ENCODE assay signal across 9 mouse cellular contexts in the genomic region with DNA sequence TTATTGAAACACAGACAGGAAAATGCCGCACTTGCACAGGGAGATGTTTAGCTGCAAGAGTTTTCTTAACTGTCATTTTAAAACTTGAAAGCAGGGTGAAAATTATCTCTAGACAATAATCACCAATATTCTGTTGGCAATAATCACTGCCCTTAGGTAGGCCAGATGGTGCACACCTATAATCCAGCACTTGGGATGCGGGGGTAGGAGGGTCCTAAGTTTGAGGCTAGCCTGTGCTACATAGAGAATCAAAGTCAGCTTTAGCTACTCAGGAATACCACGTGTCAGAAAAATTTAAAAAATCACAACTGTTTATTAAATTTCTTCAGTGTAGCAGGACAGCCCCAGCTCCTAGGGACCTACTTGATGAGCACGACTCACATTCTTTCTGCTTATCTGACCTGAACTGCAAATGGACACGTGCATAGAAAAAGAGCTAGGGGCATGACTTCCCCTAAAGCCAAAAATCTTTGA. TPM values are rescaled to one million over a fixed set of nuclear protein-coding genes. Genes with fewer than 3 reads are reported as not detected.
DNase-seq lines count a peak whose midpoint lies in the region; ATAC-seq and TF ChIP-seq lines count a peak whose summit lies in the region.
"Had no signal": no experiment of that assay in that cellular context is flagged by ENCODE, and none has a peak within 500 bp of the region (broad histone marks: within the 10 kb centered on the region; RNA-seq: fewer than 3 reads in every experiment).

No protein-coding gene starts in this region.

- H3K27ac ChIP-seq in liver, adult 2 months (replicated peaks; ENCODE audit: insufficient read depth, low read depth, low read length), result no peak overlapping the region
- no peak overlapping the region for H3K27ac ChIP-seq in forebrain, embryonic 11.5 days (ENCODE audit: low read depth, low read length)
- peak overlapping the region; percentile 96; the same call in 1 of the 2 replicates for H3K27ac ChIP-seq in limb, embryonic 14.5 days (replicated peaks; ENCODE audit: low read depth, low read length)
- H3K27ac ChIP-seq in stomach, embryonic 14.5 days (ENCODE audit: low read length), result no peak overlapping the region

- WGBS in liver, adult 2 months, result 66% methylated on average over 5 of the region's 5 CpGs
- WGBS in forebrain, embryonic 11.5 days, result 59% methylated on average over 5 of the region's 5 CpGs
- 53% methylated on average over 5 of the region's 5 CpGs for WGBS in limb, embryonic 14.5 days
- WGBS in stomach, embryonic 14.5 days, result 44% methylated on average over 5 of the region's 5 CpGs

- peak overlapping the region; percentile 49; the same call in 1 of the 2 replicates for H3K4me3 ChIP-seq in liver, adult 2 months (ENCODE audit: insufficient read depth, low read depth, low read length)
- peak overlapping the region; percentile 45; the same call in 1 of the 2 replicates for H3K4me3 ChIP-seq in forebrain, embryonic 11.5 days (ENCODE audit: low read depth, low read length)
- H3K4me3 ChIP-seq in limb, embryonic 14.5 days (replicated peaks; ENCODE audit: low read length), result peak overlapping the region; percentile 72
- peak overlapping the region; percentile 64 for H3K4me3 ChIP-seq in stomach, embryonic 14.5 days (ENCODE audit: low read depth, low read length)

- H3K4me2 ChIP-seq in forebrain, embryonic 11.5 days (ENCODE audit: low read depth, low read length, severe bottlenecking), result peak overlapping the region; percentile 75
- peak overlapping the region; percentile 55 for H3K4me2 ChIP-seq in limb, embryonic 14.5 days (replicated peaks; ENCODE audit: low read depth, low read length, severe bottlenecking)
- H3K4me2 ChIP-seq in stomach, embryonic 14.5 days (replicated peaks; ENCODE audit: low read depth, low read length), result peak overlapping the region; percentile 52

- H3K36me3 ChIP-seq in liver, adult 2 months (ENCODE audit: control insufficient read depth, insufficient read depth, low read length), result no peaks in the 10 kb centered on the region
- H3K36me3 ChIP-seq in forebrain, embryonic 11.5 days (ENCODE audit: control insufficient read depth, insufficient read depth, low read length), result no peaks in the 10 kb centered on the region
- H3K36me3 ChIP-seq in limb, embryonic 14.5 days (ENCODE audit: control insufficient read depth, insufficient read depth, low read length), result 0 out of 2 replicates have a peak, but pooled peaks cover 7% of the 10 kb centered on the region
- H3K36me3 ChIP-seq in stomach, embryonic 14.5 days (ENCODE audit: control insufficient read depth, insufficient read depth, low read length), result no peaks in the 10 kb centered on the region; the same call in 1 of the 2 replicates

- no peak for TF ChIP-seq POLR2A in liver, adult 2 months (IDR thresholded peaks at IDR 0.05; ENCODE audit: extremely low read depth, insufficient read depth, low read length)
- TF ChIP-seq POLR2A in limb, embryonic 14.5 days (IDR thresholded peaks at IDR 0.05; ENCODE audit: borderline replicate concordance, extremely low read depth, insufficient read depth, insufficient read length), result no peak

- H3K27me3 ChIP-seq in liver, adult 2 months (ENCODE audit: control insufficient read depth, insufficient read depth, low read length), result no peaks in the 10 kb centered on the region
- H3K27me3 ChIP-seq in forebrain, embryonic 11.5 days (ENCODE audit: control insufficient read depth, insufficient read depth, low read length), result no peaks in the 10 kb centered on the region
- H3K27me3 ChIP-seq in limb, embryonic 14.5 days (ENCODE audit: control insufficient read depth, insufficient read depth, low read length), result no peaks in the 10 kb centered on the region
- H3K27me3 ChIP-seq in stomach, embryonic 14.5 days (ENCODE audit: control insufficient read depth, insufficient read depth, low read length), result no peaks in the 10 kb centered on the region
- H3K27me3 ChIP-seq: Patski had no signal

- H3K79me2 ChIP-seq in liver, adult 2 months (ENCODE audit: control insufficient read depth, insufficient read depth, low read length), result no peaks in the 10 kb centered on the region

- no peaks in the 10 kb centered on the region for H3K4me1 ChIP-seq in liver, adult 2 months (ENCODE audit: control insufficient read depth, insufficient read depth, low read length)
- no peaks in the 10 kb centered on the region for H3K4me1 ChIP-seq in forebrain, embryonic 11.5 days (replicated peaks; ENCODE audit: control insufficient read depth, insufficient read depth, low read length)
- H3K4me1 ChIP-seq in limb, embryonic 14.5 days (ENCODE audit: control insufficient read depth, insufficient read depth, low read length), result peaks cover 10% of the 10 kb centered on the region
- peaks cover 9% of the 10 kb centered on the region; the same call in 1 of the 2 replicates for H3K4me1 ChIP-seq in stomach, embryonic 14.5 days (ENCODE audit: control insufficient read depth, insufficient read depth, low read length)

- no peak for TF ChIP-seq CTCF in liver, adult 2 months (IDR thresholded peaks at IDR 0.05; ENCODE audit: low read depth, low read length)

- DNase-seq in liver, adult 2 months (ENCODE audit: extremely low read depth, low read depth, low spot score), result no peak
- no peak for DNase-seq in liver
- no peak for DNase-seq in forebrain, embryonic 11.5 days (ENCODE audit: low spot score)
- DNase-seq in limb, embryonic 14.5 days (ENCODE audit: low spot score), result no peak
- no peak for DNase-seq in gastrocnemius, adult 8-10 months (ENCODE audit: low spot score in 2 of 2)
- no peak for DNase-seq in layer of hippocampus, adult 8-10 months (ENCODE audit: low spot score in 2 of 2)
- DNase-seq in adrenal gland, adult 2 months, result no peak

- H3K9ac ChIP-seq in liver, adult 2 months (ENCODE audit: low read depth, low read length), result no peak overlapping the region
- 0 out of 2 replicates have a peak overlapping the region, but pooled peaks have one; percentile 59 for H3K9ac ChIP-seq in forebrain, embryonic 11.5 days (ENCODE audit: low read length)
- peak overlapping the region; percentile 87; the same call in 1 of the 2 replicates for H3K9ac ChIP-seq in limb, embryonic 14.5 days (ENCODE audit: low read depth, low read length, severe bottlenecking)
- H3K9ac ChIP-seq in stomach, embryonic 14.5 days (replicated peaks; ENCODE audit: low read depth, low read length), result peak overlapping the region; percentile 73; the same call in 1 of the 2 replicates

- ATAC-seq in forebrain, embryonic 11.5 days (replicated peaks; ENCODE audit: low FRiP score), result no peak
- peak; percentile 3 for ATAC-seq in limb, embryonic 14.5 days (ENCODE audit: low FRiP score, low read depth)
- ATAC-seq in stomach, embryonic 14.5 days (ENCODE audit: insufficient number of reproducible peaks, insufficient read depth, low FRiP score, low read depth), result peak; percentile 29

- no peaks in the 10 kb centered on the region for H3K9me3 ChIP-seq in forebrain, embryonic 11.5 days (ENCODE audit: control insufficient read depth, low read length)
- H3K9me3 ChIP-seq in limb, embryonic 14.5 days (ENCODE audit: control insufficient read depth, low read length), result no peaks in the 10 kb centered on the region
- no peaks in the 10 kb centered on the region for H3K9me3 ChIP-seq in stomach, embryonic 14.5 days (ENCODE audit: control insufficient read depth, low read depth, low read length)

RNA-seq across cellular contexts. Expression of gene S100a11, which starts 0.4 kb away (rescaled TPM):
- 3.0 and 5.4 TPM in 2 replicates for total RNA-seq in liver, adult 2 months (2014; rRNA removed)
- polyA plus RNA-seq in liver, adult 2 months (2012; rRNA removed), result 3.4 and 4.3 TPM in 2 replicates
- 317 and 320 TPM in 2 replicates for polyA plus RNA-seq in forebrain, embryonic 11.5 days (2014; fragmentation: Nextera tagmentation; extraction: Ambion mirVana)
- polyA plus RNA-seq in limb, embryonic 14.5 days (2012; rRNA removed), result 477 and 638 TPM in 2 replicates
- polyA plus RNA-seq in limb, embryonic 14.5 days (2014; fragmentation: Nextera tagmentation; extraction: Ambion mirVana), result 1,786 and 1,916 TPM in 2 replicates
- polyA plus RNA-seq in stomach, embryonic 14.5 days (2014; fragmentation: Nextera tagmentation; extraction: Ambion mirVana), result 1,750 and 1,785 TPM in 2 replicates
- 10 to 100 TPM; 14.8 to 39.6 (median 19.8) TPM for total RNA-seq in gastrocnemius, adult 8-10 months (2022)
- 10 to 100 TPM in 2 of 4 experiments, 1 to 10 TPM in 2; 6.1 to 19.4 (median 13.9) TPM for total RNA-seq in layer of hippocampus, adult 8-10 months (2022)
- total RNA-seq in adrenal gland, adult 2 months (2021), result 100 to 1,000 TPM; 210 to 267 TPM
- polyA plus RNA-seq in adrenal gland, adult 2 months (2012; rRNA removed), result 33.0 and 44.4 TPM in 2 replicates

RNA-seq across cellular contexts. Expression of gene S100a10, which starts 35.0 kb away (rescaled TPM):
- 147 and 292 TPM in 2 replicates for total RNA-seq in liver, adult 2 months (2014; rRNA removed)
- polyA plus RNA-seq in liver, adult 2 months (2012; rRNA removed), result 80.0 and 88.2 TPM in 2 replicates
- polyA plus RNA-seq in forebrain, embryonic 11.5 days (2014; fragmentation: Nextera tagmentation; extraction: Ambion mirVana), result 128 and 139 TPM in 2 replicates
- polyA plus RNA-seq in limb, embryonic 14.5 days (2012; rRNA removed), result 208 and 328 TPM in 2 replicates
- 625 and 691 TPM in 2 replicates for polyA plus RNA-seq in limb, embryonic 14.5 days (2014; fragmentation: Nextera tagmentation; extraction: Ambion mirVana)
- 430 TPM in 2 replicates for polyA plus RNA-seq in stomach, embryonic 14.5 days (2014; fragmentation: Nextera tagmentation; extraction: Ambion mirVana)
- total RNA-seq in gastrocnemius, adult 8-10 months (2022), result 10 to 100 TPM; 16.5 to 34.3 (median 26.9) TPM
- total RNA-seq in layer of hippocampus, adult 8-10 months (2022), result 10 to 100 TPM; 16.7 to 37.3 (median 28.5) TPM
- total RNA-seq in adrenal gland, adult 2 months (2021), result 100 to 1,000 TPM; 173 to 196 TPM
- polyA plus RNA-seq in adrenal gland, adult 2 months (2012; rRNA removed), result 16.3 and 17.7 TPM in 2 replicates

RNA-seq across cellular contexts. Expression of gene Tchhl1, which starts 51.3 kb away (rescaled TPM):
- total RNA-seq in liver, adult 2 months (2014; rRNA removed), result not detected in 2 replicates
- not detected in 2 replicates for polyA plus RNA-seq in liver, adult 2 months (2012; rRNA removed)
- polyA plus RNA-seq in forebrain, embryonic 11.5 days (2014; fragmentation: Nextera tagmentation; extraction: Ambion mirVana), result not detected in 2 replicates
- not detected in 2 replicates for polyA plus RNA-seq in limb, embryonic 14.5 days (2012; rRNA removed)
- polyA plus RNA-seq in limb, embryonic 14.5 days (2014; fragmentation: Nextera tagmentation; extraction: Ambion mirVana), result not detected in 2 replicates
- polyA plus RNA-seq in stomach, embryonic 14.5 days (2014; fragmentation: Nextera tagmentation; extraction: Ambion mirVana), result not detected in 2 replicates
- total RNA-seq in gastrocnemius, adult 8-10 months (2022), result not detected
- not detected for total RNA-seq in layer of hippocampus, adult 8-10 months (2022)
- 1 to 10 TPM in 1 of 2 experiments, not detected in 1; 3.1 TPM for total RNA-seq in adrenal gland, adult 2 months (2021)
- not detected in 2 replicates for polyA plus RNA-seq in adrenal gland, adult 2 months (2012; rRNA removed)
